Mouse (Mus musculus): ENCODE measurements around the gene Tfpi. TPM values are rescaled to one million over a fixed set of nuclear protein-coding genes. Genes with fewer than 3 reads are reported as not detected.
"Not testable (repeated sequence)": the region's sequence is repeated elsewhere in the genome, so short reads cannot be mapped to it uniquely, and the experiment has no call there.

Tfpi gene
- 34.6 and 38.2 TPM in 2 replicates for polyA plus RNA-seq (2015; fragmentation: Nextera tagmentation; extraction: Ambion mirVana)

GRCm38 (mm10) chr2:84476577-84476976, at the start of gene Tfpi:
Tfpi (minus strand) TSS chr2:84476775.
- Histone ChIP-seq H3K4me3 (replicated peaks) (peak within 1 kb of the TSS; percentile 42), H3K36me3 (no peaks in the 10 kb centered on the region), H3K9ac (peak within 1 kb of the TSS; percentile 33; the same call in 1 of the 2 replicates), H3K27ac (peak within 1 kb of the TSS; percentile 51), H3K9me3 (replicated peaks) (no peaks in the 10 kb centered on the region), H3K4me1 (peaks cover 12% of the 10 kb centered on the region; the same call in 1 of the 2 replicates), H3K27me3 (no peaks in the 10 kb centered on the region), H3K4me2 (peak within 1 kb of the TSS; percentile 54)
- WGBS, result 38% methylated on average over 4 of the region's 4 CpGs
- peak; percentile 68; the same call in 1 of the 2 replicates for ATAC-seq (replicated peaks; ENCODE audit: low FRiP score)

GRCm38 (mm10) chr2:84526221-84526620, 49.6 kb upstream of the Tfpi start:
- Histone ChIP-seq H3K4me1 (0 out of 2 replicates have a peak, but pooled peaks cover 5% of the 10 kb centered on the region), H3K4me2 (no peak overlapping the region), H3K27ac (no peak overlapping the region), H3K36me3 (no peaks in the 10 kb centered on the region), H3K4me3 (replicated peaks) (no peak overlapping the region), H3K9me3 (replicated peaks) (no peaks in the 10 kb centered on the region), H3K9ac (no peak overlapping the region), H3K27me3 (no peaks in the 10 kb centered on the region)
- 75% methylated on average over 7 of the region's 7 CpGs for WGBS
- no peak for ATAC-seq (replicated peaks; ENCODE audit: low FRiP score)

GRCm38 (mm10) chr2:84525806-84526205, 49.2 kb upstream of the Tfpi start:
- Histone ChIP-seq H3K4me3 (replicated peaks) (no peak overlapping the region), H3K27me3 (no peaks in the 10 kb centered on the region), H3K4me1 (0 out of 2 replicates have a peak, but pooled peaks cover 5% of the 10 kb centered on the region), H3K9me3 (replicated peaks) (no peaks in the 10 kb centered on the region), H3K27ac (no peak overlapping the region), H3K36me3 (no peaks in the 10 kb centered on the region), H3K9ac (no peak overlapping the region), H3K4me2 (no peak overlapping the region)
- WGBS, result 65% methylated on average over 6 of the region's 6 CpGs
- no peak for ATAC-seq (replicated peaks; ENCODE audit: low FRiP score)

GRCm38 (mm10) chr2:84525047-84525446, 48.5 kb upstream of the Tfpi start:
- ATAC-seq (replicated peaks; ENCODE audit: low FRiP score), result no peak
- Histone ChIP-seq H3K27me3 (no peaks in the 10 kb centered on the region), H3K4me3 (replicated peaks) (no peak overlapping the region), H3K27ac (no peak overlapping the region), H3K36me3 (no peaks in the 10 kb centered on the region), H3K4me2 (no peak overlapping the region), H3K4me1 (0 out of 2 replicates have a peak, but pooled peaks cover 5% of the 10 kb centered on the region), H3K9me3 (replicated peaks) (no peaks in the 10 kb centered on the region), H3K9ac (no peak overlapping the region)
- 91% methylated on average over 5 of the region's 5 CpGs for whole genome bisulfite sequencing

- H3K4me1 ChIP-seq, result peaks cover 10% of the 10 kb centered on the region; the same call in 1 of the 2 replicates
- H3K4me2 ChIP-seq, result no peak overlapping the region
- ATAC-seq (replicated peaks; ENCODE audit: low FRiP score), result no peak
- no peak overlapping the region for H3K4me3 ChIP-seq (replicated peaks)
- WGBS, result 65% methylated on average over 6 of the region's 6 CpGs
- H3K36me3 ChIP-seq, result no peaks in the 10 kb centered on the region
- no peaks in the 10 kb centered on the region for H3K9me3 ChIP-seq (replicated peaks)
- H3K9ac ChIP-seq, result no peak overlapping the region
- H3K27ac ChIP-seq, result no peak overlapping the region
- H3K27me3 ChIP-seq, result no peaks in the 10 kb centered on the region
Observed at GRCm38 (mm10) chr2:84523994-84524393, 47.4 kb upstream of the Tfpi start.

- Histone ChIP-seq H3K27me3 (no peaks in the 10 kb centered on the region), H3K9ac (no peak overlapping the region), H3K4me3 (replicated peaks) (no peak overlapping the region), H3K4me2 (no peak overlapping the region), H3K36me3 (no peaks in the 10 kb centered on the region), H3K4me1 (peaks cover 10% of the 10 kb centered on the region; the same call in 1 of the 2 replicates), H3K27ac (peak overlapping the region; percentile 37; the same call in 1 of the 2 replicates), H3K9me3 (replicated peaks) (no peaks in the 10 kb centered on the region)
- WGBS, result 47% methylated on average over 6 of the region's 6 CpGs
- ATAC-seq (replicated peaks; ENCODE audit: low FRiP score), result no peak
Observed at GRCm38 (mm10) chr2:84523103-84523865, 46.7 kb upstream of the Tfpi start.

- ATAC-seq (replicated peaks; ENCODE audit: low FRiP score), result no peak
- 67% methylated on average over 12 of the region's 12 CpGs for WGBS
- H3K27me3 ChIP-seq, result no peaks in the 10 kb centered on the region
- no peak overlapping the region for H3K4me2 ChIP-seq
- no peak overlapping the region for H3K4me3 ChIP-seq (replicated peaks)
- no peak overlapping the region for H3K9ac ChIP-seq
- no peaks in the 10 kb centered on the region for H3K36me3 ChIP-seq
- peaks cover 10% of the 10 kb centered on the region; the same call in 1 of the 2 replicates for H3K4me1 ChIP-seq
- peak overlapping the region; percentile 71 for H3K27ac ChIP-seq
- H3K9me3 ChIP-seq (replicated peaks), result no peaks in the 10 kb centered on the region
Observed at GRCm38 (mm10) chr2:84519514-84520067, 43.0 kb upstream of the Tfpi start.

- ATAC-seq (replicated peaks; ENCODE audit: low FRiP score), result no peak
- no peak overlapping the region for H3K4me3 ChIP-seq (replicated peaks)
Observed at GRCm38 (mm10) chr2:84518767-84519166, 42.2 kb upstream of the Tfpi start.

GRCm38 (mm10) chr2:84513281-84513680, 36.7 kb upstream of the Tfpi start:
- 82% methylated on average over 3 of the region's 3 CpGs for WGBS
- no peaks in the 10 kb centered on the region for H3K36me3 ChIP-seq
- no peaks in the 10 kb centered on the region for H3K4me1 ChIP-seq
- no peaks in the 10 kb centered on the region for H3K9me3 ChIP-seq (replicated peaks)
- no peak overlapping the region for H3K4me3 ChIP-seq (replicated peaks)
- ATAC-seq (replicated peaks; ENCODE audit: low FRiP score), result no peak
- no peak overlapping the region for H3K27ac ChIP-seq
- no peak overlapping the region for H3K4me2 ChIP-seq
- no peak overlapping the region for H3K9ac ChIP-seq
- H3K27me3 ChIP-seq, result no peaks in the 10 kb centered on the region

More at GRCm38 (mm10) chr2:84518767-84519166, 42.2 kb upstream of the Tfpi start:
- Histone ChIP-seq H3K9ac (no peak overlapping the region), H3K9me3 (replicated peaks) (no peaks in the 10 kb centered on the region), H3K4me2 (no peak overlapping the region), H3K36me3 (no peaks in the 10 kb centered on the region), H3K27me3 (no peaks in the 10 kb centered on the region), H3K27ac (peak overlapping the region; percentile 71), H3K4me1 (peaks cover 10% of the 10 kb centered on the region; the same call in 1 of the 2 replicates)
- WGBS, result 72% methylated on average over 5 of the region's 5 CpGs

GRCm38 (mm10) chr2:84511508-84511907, 34.9 kb upstream of the Tfpi start:
- Histone ChIP-seq H3K4me2 (no peak overlapping the region), H3K4me3 (replicated peaks) (no peak overlapping the region), H3K27me3 (no peaks in the 10 kb centered on the region), H3K4me1 (no peaks in the 10 kb centered on the region), H3K9ac (no peak overlapping the region), H3K27ac (no peak overlapping the region), H3K36me3 (no peaks in the 10 kb centered on the region), H3K9me3 (replicated peaks) (no peaks in the 10 kb centered on the region)
- ATAC-seq (replicated peaks; ENCODE audit: low FRiP score), result no peak
- WGBS, result 49% methylated on average over 2 of the region's 2 CpGs

- Histone ChIP-seq H3K27ac (no peak overlapping the region), H3K4me1 (no peaks in the 10 kb centered on the region), H3K4me3 (replicated peaks) (no peak overlapping the region), H3K4me2 (no peak overlapping the region), H3K9me3 (replicated peaks) (no peaks in the 10 kb centered on the region), H3K27me3 (no peaks in the 10 kb centered on the region), H3K9ac (no peak overlapping the region), H3K36me3 (no peaks in the 10 kb centered on the region)
- 91% methylated on average over 4 of the region's 4 CpGs for WGBS
- ATAC-seq (replicated peaks; ENCODE audit: low FRiP score), result no peak
Observed at GRCm38 (mm10) chr2:84511036-84511435, 34.5 kb upstream of the Tfpi start.

- H3K27me3 ChIP-seq; H3K4me1 ChIP-seq; H3K9me3 ChIP-seq (replicated peaks); H3K36me3 ChIP-seq: not testable (repeated sequence)
- peak; percentile 52; the same call in 1 of the 2 replicates for ATAC-seq (replicated peaks; ENCODE audit: low FRiP score)
- Histone ChIP-seq H3K9ac (0 out of 2 replicates have a peak overlapping the region, but pooled peaks have one; percentile 26), H3K4me2 (peak overlapping the region; percentile 48), H3K27ac (peak overlapping the region; percentile 61; the same call in 1 of the 2 replicates), H3K4me3 (replicated peaks) (peak overlapping the region; percentile 24)
- 37% methylated on average over 5 of the region's 11 CpGs for WGBS
Observed at GRCm38 (mm10) chr2:84504954-84505394, 28.4 kb upstream of the Tfpi start.
